20 mouse cellular contexts compared by ENCODE assay signal in the genomic region with DNA sequence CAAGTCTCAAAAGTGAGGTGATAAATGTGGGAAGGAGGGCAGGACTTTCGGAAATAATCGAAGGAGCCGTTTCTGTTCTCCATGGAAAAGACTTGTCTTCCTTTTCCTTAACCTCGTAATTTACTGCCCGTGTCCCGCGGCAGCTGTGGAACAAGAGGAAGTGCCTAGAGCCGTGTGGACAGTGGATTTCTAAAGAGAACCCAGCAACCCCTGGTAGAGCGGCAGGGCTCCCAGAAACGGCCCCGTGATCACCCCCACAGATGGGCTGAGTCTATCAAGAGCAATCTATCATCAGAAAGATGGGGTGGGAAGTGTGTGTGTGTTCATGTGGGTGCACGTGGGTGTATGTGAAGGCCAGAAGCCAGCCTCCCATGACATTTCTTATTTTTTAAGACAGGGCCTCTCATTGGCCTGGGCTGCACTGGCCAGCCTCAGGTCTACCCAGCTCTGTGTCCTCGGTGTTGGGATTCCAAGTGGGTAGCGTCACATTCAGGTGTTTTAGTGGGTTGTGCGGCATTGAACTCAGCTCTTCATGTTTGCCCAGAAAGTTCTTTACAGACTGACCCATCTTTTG. TPM values are rescaled to one million over a fixed set of nuclear protein-coding genes. Genes with fewer than 3 reads are reported as not detected.
A peak's percentile ranks its signal among the peaks of the same experiment; 100 is the strongest.
DNase-seq lines count a peak whose midpoint lies in the region.
"Had no signal": no experiment of that assay in that cellular context is flagged by ENCODE, and none has a peak within 500 bp of the region (broad histone marks: within the 10 kb centered on the region; RNA-seq: fewer than 3 reads in every experiment).

No protein-coding gene starts in this region.

- peak; percentile 66 for DNase-seq in heart, adult 11 months
- DNase-seq in heart, postnatal 36 days, result no peak
- peak; percentile 21 for DNase-seq in thymus, postnatal 14 days
- DNase-seq in thymus, postnatal 36 days, result no peak
- DNase-seq in embryonic facial prominence, embryonic 10.5 days (ENCODE audit: low spot score), result no peak
- DNase-seq in layer of hippocampus, postnatal 14 days (ENCODE audit: low spot score in 2 of 2), result no peak
- DNase-seq in left cerebral cortex, adult 8-10 months (ENCODE audit: low spot score in 2 of 2), result no peak
- DNase-seq: adrenal gland, postnatal 10 days; cerebellum, adult 11-12 months; cerebellum, adult 9-11 months; cerebellum, postnatal 36 days; gastrocnemius, postnatal 10 days; kidney, adult 11 months had no signal

- H3K27me3 ChIP-seq in embryonic facial prominence, embryonic 10.5 days (replicated peaks; ENCODE audit: low read depth, poor library complexity, severe bottlenecking), result peaks cover 47% of the 10 kb centered on the region
- H3K27me3 ChIP-seq: embryonic facial prominence, embryonic 15.5 days; forebrain, embryonic 15.5 days had no signal

- WGBS in embryonic facial prominence, embryonic 10.5 days, result 60% methylated on average over 15 of the region's 15 CpGs

- intact Hi-C loops in heart, postnatal 36 days (cut with DNase I), result no loop called here

- 0 out of 2 replicates have a peak overlapping the region, but pooled peaks have one; percentile 2 for H3K27ac ChIP-seq in embryonic facial prominence, embryonic 10.5 days (replicated peaks)
- H3K27ac ChIP-seq: embryonic facial prominence, embryonic 15.5 days; forebrain, embryonic 15.5 days; hindbrain, embryonic 13.5 days; hindbrain, postnatal 0 days had no signal

- no peaks in the 10 kb centered on the region for H3K9me3 ChIP-seq in embryonic facial prominence, embryonic 10.5 days
- H3K9me3 ChIP-seq: embryonic facial prominence, embryonic 15.5 days; forebrain, embryonic 15.5 days; heart, embryonic 12.5 days; hindbrain, embryonic 13.5 days had no signal

- H3K36me3 ChIP-seq in embryonic facial prominence, embryonic 10.5 days (replicated peaks), result no peaks in the 10 kb centered on the region
- H3K36me3 ChIP-seq: embryonic facial prominence, embryonic 15.5 days; forebrain, embryonic 15.5 days; G1E; heart, embryonic 12.5 days; hindbrain, embryonic 13.5 days had no signal

- peaks cover 55% of the 10 kb centered on the region for H3K4me1 ChIP-seq in embryonic facial prominence, embryonic 10.5 days

- H3K4me3 ChIP-seq in embryonic facial prominence, embryonic 10.5 days, result no peak overlapping the region
- H3K4me3 ChIP-seq: embryonic facial prominence, embryonic 15.5 days; erythroblast, embryonic 14.5 days; forebrain, embryonic 15.5 days; heart, embryonic 12.5 days; hindbrain, embryonic 13.5 days had no signal

RNA-seq across cellular contexts. Expression of gene Cxcr4, which starts 5.2 kb away (rescaled TPM):
- 10 to 100 TPM in 1 of 2 experiments, 1 to 10 TPM in 1; 7.0 to 12.2 TPM for total RNA-seq in heart, postnatal 36 days (2021)
- 4.8 and 6.0 TPM in 2 replicates for polyA plus RNA-seq in embryonic facial prominence, embryonic 10.5 days (2016; fragmentation: Nextera tagmentation; extraction: Ambion mirVana)
- 10 to 100 TPM; 10.2 to 17.0 TPM for total RNA-seq in layer of hippocampus, postnatal 14 days (2021)
- total RNA-seq in left cerebral cortex, adult 8-10 months (2022), result 1 to 10 TPM; 2.0 to 2.5 (median 2.2) TPM
- polyA plus RNA-seq: erythroblast, embryonic 14.5 days; G1E had no signal

Comparison
In these comparisons a context has a peak if more than half of its experiments do, and no peak if none do; other contexts are left out.
1. DNase-seq: peak in heart, adult 11 months (single experiment) and thymus, postnatal 14 days (single experiment); none in heart, postnatal 36 days (0 of 2), thymus, postnatal 36 days (0 of 2), embryonic facial prominence, embryonic 10.5 days (single experiment), layer of hippocampus, postnatal 14 days (0 of 2) and left cerebral cortex, adult 8-10 months (0 of 2).